Mouse (Mus musculus): ENCODE data around the gene Hibadh. TPM values are rescaled to one million over a fixed set of nuclear protein-coding genes. Genes with fewer than 3 reads are reported as not detected.
A peak's percentile ranks its signal among the peaks of the same experiment; 100 is the strongest.

The Hibadh gene
- polyA plus RNA-seq, 1 experiment from 2014 or later, result 91.5 TPM

GRCm38 (mm10) chr6:52517272-52517671 is 122.9 kb downstream of the Hibadh start:
- Histone ChIP-seq H3K4me3 (replicated peaks) (no peak overlapping the region), H3K4me2 (replicated peaks) (no peak overlapping the region), H3K9me3 (replicated peaks) (no peaks in the 10 kb centered on the region), H3K4me1 (no peaks in the 10 kb centered on the region), H3K9ac (no peak overlapping the region), H3K27me3 (no peaks in the 10 kb centered on the region), H3K36me3 (no peaks in the 10 kb centered on the region), H3K27ac (replicated peaks) (no peak overlapping the region)
- ATAC-seq (ENCODE audit: insufficient number of reproducible peaks, low FRiP score, low TSS enrichment, low read depth), result no peak
- WGBS, result 61% methylated on average over 5 of the region's 5 CpGs

DNA sequence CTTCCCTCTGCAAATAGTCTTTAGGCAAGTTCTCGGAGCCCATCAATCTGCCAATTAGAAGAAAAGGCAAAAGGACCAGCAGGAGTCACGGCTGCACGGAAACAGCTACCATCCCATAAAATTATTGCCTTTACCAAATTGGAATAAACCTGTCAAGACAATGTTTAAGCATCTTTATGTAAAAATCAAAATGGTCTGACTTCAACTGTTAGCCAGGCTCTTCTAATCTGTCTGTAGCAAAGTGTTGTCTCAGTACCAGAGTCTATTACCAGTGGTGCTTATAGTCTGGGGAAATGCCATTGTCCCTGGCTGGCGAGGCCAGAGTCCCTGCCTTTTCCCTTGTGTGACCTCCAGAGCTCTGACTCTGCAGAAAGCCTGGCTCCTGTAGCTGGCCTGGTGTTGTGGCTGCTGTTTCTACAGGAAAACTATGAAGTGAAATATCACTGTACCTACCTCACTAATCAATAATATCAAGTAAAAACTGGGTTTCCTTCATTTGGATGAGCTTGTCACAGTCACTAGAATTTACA is 126.2 kb downstream of the Hibadh start:
- Histone ChIP-seq H3K36me3 (no peaks in the 10 kb centered on the region), H3K9ac (no peak overlapping the region), H3K4me2 (replicated peaks) (no peak overlapping the region), H3K27me3 (no peaks in the 10 kb centered on the region), H3K9me3 (replicated peaks) (no peaks in the 10 kb centered on the region), H3K4me3 (replicated peaks) (no peak overlapping the region), H3K4me1 (no peaks in the 10 kb centered on the region), H3K27ac (replicated peaks) (no peak overlapping the region)
- 37% methylated on average over 4 of the region's 4 CpGs for WGBS
- no peak for ATAC-seq (ENCODE audit: insufficient number of reproducible peaks, low FRiP score, low TSS enrichment, low read depth)

DNA sequence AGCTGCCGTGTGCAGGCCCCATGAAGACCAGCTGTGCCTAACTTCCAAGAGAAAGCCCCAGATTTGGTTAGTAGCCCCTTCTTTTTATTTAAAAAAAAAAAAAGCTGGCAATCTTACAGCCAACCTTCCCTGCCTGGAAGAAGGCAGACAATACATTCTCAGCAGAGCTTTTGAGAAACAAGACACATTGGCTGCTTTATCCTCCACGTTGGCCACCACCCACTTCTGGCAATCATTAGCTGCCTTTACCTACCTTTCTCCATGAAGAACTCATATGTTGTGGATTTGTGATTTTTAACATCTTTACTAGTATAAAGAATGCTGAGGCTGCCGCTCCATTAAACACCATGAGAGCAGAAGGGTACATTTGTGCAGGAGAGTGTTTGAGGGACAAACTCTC is 131.4 kb downstream of the Hibadh start:
- H3K27ac ChIP-seq (replicated peaks), result no peak overlapping the region
- WGBS, result 81% methylated on average over 3 of the region's 3 CpGs
- no peak overlapping the region for H3K9ac ChIP-seq

GRCm38 (mm10) chr6:52507946-52508345 is 132.2 kb downstream of the Hibadh start:
- no peak overlapping the region for H3K27ac ChIP-seq (replicated peaks)
- WGBS, result 88% methylated on average over 7 of the region's 7 CpGs
- no peaks in the 10 kb centered on the region for H3K27me3 ChIP-seq
- H3K4me3 ChIP-seq (replicated peaks), result no peak overlapping the region
- peaks cover 5% of the 10 kb centered on the region; the same call in 1 of the 2 replicates for H3K4me1 ChIP-seq
- H3K4me2 ChIP-seq (replicated peaks), result no peak overlapping the region
- H3K9ac ChIP-seq, result no peak overlapping the region
- no peaks in the 10 kb centered on the region for H3K9me3 ChIP-seq (replicated peaks)
- H3K36me3 ChIP-seq, result no peaks in the 10 kb centered on the region
- no peak for ATAC-seq (ENCODE audit: insufficient number of reproducible peaks, low FRiP score, low TSS enrichment, low read depth)

More for the DNA sequence above, 131.4 kb downstream of the Hibadh start:
- ATAC-seq (ENCODE audit: insufficient number of reproducible peaks, low FRiP score, low TSS enrichment, low read depth), result no peak
- Histone ChIP-seq H3K36me3 (no peaks in the 10 kb centered on the region), H3K9me3 (replicated peaks) (no peaks in the 10 kb centered on the region), H3K4me3 (replicated peaks) (no peak overlapping the region), H3K4me1 (peaks cover 5% of the 10 kb centered on the region; the same call in 1 of the 2 replicates), H3K4me2 (replicated peaks) (no peak overlapping the region), H3K27me3 (no peaks in the 10 kb centered on the region)

DNA sequence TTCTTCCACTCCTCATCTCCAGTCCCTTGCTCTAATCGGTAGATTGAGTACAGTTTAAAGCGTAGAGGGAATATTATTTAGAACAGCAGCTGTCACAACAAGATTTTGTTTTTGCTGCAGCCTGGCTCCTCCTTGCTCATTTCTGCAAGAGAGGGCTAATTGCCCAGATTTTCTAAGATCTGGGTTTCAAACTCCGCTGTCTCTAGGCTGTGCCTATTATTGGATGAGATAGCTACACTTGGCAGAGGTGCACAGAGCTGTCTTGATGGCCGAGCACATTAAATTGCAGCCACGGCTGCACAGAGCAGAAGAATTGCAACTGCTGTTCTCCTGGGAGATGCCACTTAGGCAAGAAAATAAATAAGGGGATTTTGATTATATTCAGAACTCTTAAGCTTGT is 133.0 kb downstream of the Hibadh start:
- H3K4me3 ChIP-seq (replicated peaks), result no peak overlapping the region
- no peaks in the 10 kb centered on the region for H3K9me3 ChIP-seq (replicated peaks)
- H3K4me2 ChIP-seq (replicated peaks), result no peak overlapping the region
- H3K27me3 ChIP-seq, result no peaks in the 10 kb centered on the region
- no peak overlapping the region for H3K27ac ChIP-seq (replicated peaks)
- H3K4me1 ChIP-seq, result peaks cover 5% of the 10 kb centered on the region; the same call in 1 of the 2 replicates
- no peak for ATAC-seq (ENCODE audit: insufficient number of reproducible peaks, low FRiP score, low TSS enrichment, low read depth)
- H3K36me3 ChIP-seq, result no peaks in the 10 kb centered on the region
- WGBS, result 49% methylated on average over 5 of the region's 5 CpGs
- no peak overlapping the region for H3K9ac ChIP-seq

GRCm38 (mm10) chr6:52505777-52506755 is 134.1 kb downstream of the Hibadh start:
- Histone ChIP-seq H3K4me2 (replicated peaks) (no peak overlapping the region), H3K4me1 (peaks cover 5% of the 10 kb centered on the region; the same call in 1 of the 2 replicates), H3K36me3 (no peaks in the 10 kb centered on the region), H3K9me3 (replicated peaks) (no peaks in the 10 kb centered on the region), H3K27ac (replicated peaks) (peak overlapping the region; percentile 14; the same call in 1 of the 2 replicates), H3K9ac (no peak overlapping the region), H3K4me3 (replicated peaks) (no peak overlapping the region), H3K27me3 (no peaks in the 10 kb centered on the region)
- no peak for ATAC-seq (ENCODE audit: insufficient number of reproducible peaks, low FRiP score, low TSS enrichment, low read depth)
- 78% methylated on average over 9 of the region's 9 CpGs for WGBS

- ATAC-seq (ENCODE audit: insufficient number of reproducible peaks, low FRiP score, low TSS enrichment, low read depth), result no peak
- Histone ChIP-seq H3K9me3 (replicated peaks) (no peaks in the 10 kb centered on the region), H3K4me2 (replicated peaks) (no peak overlapping the region), H3K36me3 (no peaks in the 10 kb centered on the region), H3K9ac (no peak overlapping the region), H3K27me3 (no peaks in the 10 kb centered on the region), H3K27ac (replicated peaks) (no peak overlapping the region), H3K4me3 (replicated peaks) (no peak overlapping the region), H3K4me1 (peaks cover 5% of the 10 kb centered on the region; the same call in 1 of the 2 replicates)
- 37% methylated on average over 8 of the region's 8 CpGs for WGBS
These were observed 135.3 kb downstream of the Hibadh start for GRCm38 (mm10) chr6:52504676-52505460.

- Histone ChIP-seq H3K9me3 (replicated peaks) (no peaks in the 10 kb centered on the region), H3K27me3 (no peaks in the 10 kb centered on the region)
These were observed 137.2 kb downstream of the Hibadh start for GRCm38 (mm10) chr6:52502986-52503385.

GRCm38 (mm10) chr6:52501479-52501878 is 138.7 kb downstream of the Hibadh start:
- no peak overlapping the region for H3K4me2 ChIP-seq (replicated peaks)
- H3K9me3 ChIP-seq (replicated peaks), result no peaks in the 10 kb centered on the region
- no peaks in the 10 kb centered on the region for H3K36me3 ChIP-seq
- peaks cover 5% of the 10 kb centered on the region; the same call in 1 of the 2 replicates for H3K4me1 ChIP-seq
- H3K27me3 ChIP-seq, result no peaks in the 10 kb centered on the region
- no peak overlapping the region for H3K4me3 ChIP-seq (replicated peaks)
- 71% methylated on average over 1 of the region's 1 CpGs for WGBS
- no peak overlapping the region for H3K9ac ChIP-seq
- no peak for ATAC-seq (ENCODE audit: insufficient number of reproducible peaks, low FRiP score, low TSS enrichment, low read depth)
- no peak overlapping the region for H3K27ac ChIP-seq (replicated peaks)

More at GRCm38 (mm10) chr6:52502986-52503385, 137.2 kb downstream of the Hibadh start:
- H3K27ac ChIP-seq (replicated peaks), result no peak overlapping the region
- no peak overlapping the region for H3K4me3 ChIP-seq (replicated peaks)
- peaks cover 5% of the 10 kb centered on the region; the same call in 1 of the 2 replicates for H3K4me1 ChIP-seq
- H3K9ac ChIP-seq, result no peak overlapping the region
- no peaks in the 10 kb centered on the region for H3K36me3 ChIP-seq
- 68% methylated on average over 2 of the region's 2 CpGs for WGBS
- no peak overlapping the region for H3K4me2 ChIP-seq (replicated peaks)
- no peak for ATAC-seq (ENCODE audit: insufficient number of reproducible peaks, low FRiP score, low TSS enrichment, low read depth)

Measured in embryonic facial prominence, embryonic 15.5 days (tissue).